Mouse (Mus musculus) embryonic facial prominence, embryonic 14.5 days (tissue): ENCODE results near the gene Cavin2. TPM values are rescaled to one million over a fixed set of nuclear protein-coding genes. Genes with fewer than 3 reads are reported as not detected.

Experiments
- polyA plus RNA-seq: library from polyadenylated mRNA; unstranded; fragments of >200 nt; fragmentation: Nextera tagmentation; extraction: Ambion mirVana; gene quantifications from 2 replicates; pipeline ENCODE4 v1.2.1, GENCODE M21; 2014

The Cavin2 gene
- polyA plus RNA-seq, 1 experiment from 2014 or later = 81.6 TPM

Other genes with a start within 250 kb of the Cavin2 start
- 6.2 and 9.8 TPM in 2 replicates for gene Nabp1, start 189.3 kb downstream of the Cavin2 start, polyA plus RNA-seq